Mouse (Mus musculus) embryonic fibroblast, embryonic 13.5 days (primary cell): ENCODE measurements around the gene Cdkn2aipnl.

ENCODE experiments used
- CTCF ChIP-seq: IDR thresholded peaks from 2 replicates; pipeline ENCODE4 v1.5.1; 2011; ENCODE audit warnings: mild to moderate bottlenecking, control low read depth, low read length, moderate library complexity, borderline replicate concordance; ENCODE audit not compliant: insufficient read depth
- POLR2A ChIP-seq: IDR thresholded peaks from 2 replicates; pipeline ENCODE4 v1.6.1; 2011; ENCODE audit warnings: low read depth, mild to moderate bottlenecking, control low read depth, low read length, moderate library complexity

DNA sequence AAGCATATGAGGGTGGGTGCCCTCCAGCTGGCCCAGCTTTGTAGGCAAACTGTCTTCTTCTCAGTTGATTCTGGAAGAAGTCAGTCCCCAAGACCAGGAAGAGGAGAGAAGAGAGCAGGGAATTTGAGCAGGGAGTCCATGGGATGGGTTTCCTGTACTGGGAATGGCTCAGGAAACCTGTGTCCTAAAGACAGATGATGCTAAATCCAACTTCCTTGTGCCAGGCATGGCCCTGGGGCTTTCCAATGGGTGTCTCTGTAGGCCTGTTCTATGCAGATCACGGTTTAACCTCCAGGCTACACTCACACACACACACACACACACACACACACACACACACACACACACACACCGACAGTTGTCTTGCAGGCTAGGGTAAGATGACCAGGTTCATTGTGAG, 48.9 kb upstream of the Cdkn2aipnl start:
- TF ChIP-seq CTCF = no peak
- no peak for TF ChIP-seq POLR2A
